8 mouse cellular contexts compared by ENCODE assay signal in genomic region chr12:15535822-15536221, GRCm38 (mm10).
DNase-seq lines count a peak whose midpoint lies in the region; ATAC-seq lines count a peak whose summit lies in the region.

No protein-coding gene starts in this region.

- peak; percentile 93 for ATAC-seq in common myeloid progenitor, adult 5-6 weeks (replicated peaks; ENCODE audit: low read depth, poor library complexity, severe bottlenecking)

- DNase-seq in 3134 (ENCODE audit: extremely low read depth, insufficient read length, low spot score) = peak; percentile 29
- peak; percentile 13 for DNase-seq in WW6 (ENCODE audit: low read depth, low spot score)
- peak; percentile 79 for DNase-seq in gastrocnemius, postnatal 14 days
- peak; percentile 82 to 92 for DNase-seq in kidney, postnatal 25 days
- DNase-seq in lung, adult 18-20 months = peak; percentile 75 to 83
- DNase-seq in ovary, adult 18-20 months (ENCODE audit: low spot score) = peak; percentile 55
- DNase-seq in thymus, postnatal 0 days (ENCODE audit: low spot score) = peak; percentile 73

- intact Hi-C loops in gastrocnemius, postnatal 14 days (cut with DNase I; ENCODE audit: low total_unique reads) = loop anchor here (5.0 to 10.0 kb wide), 2 partner anchors 971 to 999 kb away; no protein-coding TSS in a partner anchor

Comparison
In these comparisons a context has a peak if more than half of its experiments do, and no peak if none do; other contexts are left out.
1. Peak in every context shown above with its lines: DNase-seq and ATAC-seq.
2. DNase-seq: peak in every context shown above with its lines; median percentile 87 in kidney, postnatal 25 days; 79 in gastrocnemius, postnatal 14 days; 79 in lung, adult 18-20 months; 73 in thymus, postnatal 0 days; 55 in ovary, adult 18-20 months; 29 in 3134; 13 in WW6.